Comparison of ENCODE assay signal across 9 mouse cellular contexts in genomic region chr6:48626984-48627383, GRCm38 (mm10). TPM values are rescaled to one million over a fixed set of nuclear protein-coding genes. Genes with fewer than 3 reads are reported as not detected.
DNase-seq lines count a peak whose midpoint lies in the region; ATAC-seq lines count a peak whose summit lies in the region.
"Had no signal": no experiment of that assay in that cellular context is flagged by ENCODE, and none has a peak within 500 bp of the region (broad histone marks: within the 10 kb centered on the region; RNA-seq: fewer than 3 reads in every experiment).

No protein-coding gene starts in this region.

- 0 out of 2 replicates have a peak, but pooled peaks cover 5% of the 10 kb centered on the region for H3K4me1 ChIP-seq in intestine, embryonic 14.5 days (replicated peaks; ENCODE audit: control insufficient read depth, insufficient read depth, low read length)
- H3K4me1 ChIP-seq in midbrain, embryonic 10.5 days = peaks cover 29% of the 10 kb centered on the region
- 0 out of 2 replicates have a peak, but pooled peaks cover 4% of the 10 kb centered on the region for H3K4me1 ChIP-seq in stomach, embryonic 14.5 days (ENCODE audit: control insufficient read depth, insufficient read depth, low read length)

- intact Hi-C loops in gastrocnemius, postnatal 36 days (cut with DNase I) = no loop called here
- intact Hi-C loops in left cerebral cortex, postnatal 14 days (cut with DNase I) = loop anchor here (5.0 kb wide), 1 partner anchor 35 kb away; the partner anchor contains the start of genes Gm44965 and Repin1

- no peaks in the 10 kb centered on the region for H3K9me3 ChIP-seq in intestine, embryonic 14.5 days (ENCODE audit: control insufficient read depth, low read length)
- H3K9me3 ChIP-seq in midbrain, embryonic 10.5 days (replicated peaks) = no peaks in the 10 kb centered on the region
- H3K9me3 ChIP-seq in stomach, embryonic 14.5 days (ENCODE audit: control insufficient read depth, low read depth, low read length) = no peaks in the 10 kb centered on the region

- H3K9ac ChIP-seq in intestine, embryonic 14.5 days (ENCODE audit: low read length) = peak overlapping the region; percentile 44
- peak overlapping the region; percentile 22; the same call in 1 of the 2 replicates for H3K9ac ChIP-seq in stomach, embryonic 14.5 days (replicated peaks; ENCODE audit: low read depth, low read length)

- peaks cover 35% of the 10 kb centered on the region for H3K27me3 ChIP-seq in intestine, embryonic 14.5 days (replicated peaks; ENCODE audit: control insufficient read depth, insufficient read depth, low read length)
- peaks cover 68% of the 10 kb centered on the region for H3K27me3 ChIP-seq in midbrain, embryonic 10.5 days (ENCODE audit: low read depth, poor library complexity, severe bottlenecking)
- H3K27me3 ChIP-seq in stomach, embryonic 14.5 days (ENCODE audit: control insufficient read depth, insufficient read depth, low read length) = peaks cover 21% of the 10 kb centered on the region; the same call in 1 of the 2 replicates

- no peak overlapping the region for H3K27ac ChIP-seq in intestine, embryonic 14.5 days (ENCODE audit: low read depth)
- peak overlapping the region; percentile 72 for H3K27ac ChIP-seq in midbrain, embryonic 10.5 days (replicated peaks)
- H3K27ac ChIP-seq in stomach, embryonic 14.5 days (ENCODE audit: low read length) = no peak overlapping the region

- peak; percentile 20 to 23 for DNase-seq in lung, adult 18-20 months
- no peak for DNase-seq in lung, postnatal 25 days (ENCODE audit: low spot score)
- DNase-seq in embryo, embryonic 10 days (ENCODE audit: low spot score) = peak; percentile 85
- peak; percentile 30 to 31 for DNase-seq in gastrocnemius, postnatal 36 days
- DNase-seq in intestine, embryonic 14.5 days (ENCODE audit: low spot score) = peak; percentile 75
- peak; percentile 69 to 70 for DNase-seq in left cerebral cortex, postnatal 14 days (ENCODE audit: low spot score in 2 of 2)
- peak; percentile 67 for DNase-seq in midbrain, embryonic 10.5 days (ENCODE audit: low spot score)

- ATAC-seq in intestine, embryonic 14.5 days (replicated peaks; ENCODE audit: low FRiP score, low TSS enrichment, low read depth) = no peak
- ATAC-seq in stomach, embryonic 14.5 days (ENCODE audit: insufficient number of reproducible peaks, insufficient read depth, low FRiP score, low read depth) = no peak

- H3K4me2 ChIP-seq in intestine, embryonic 14.5 days (ENCODE audit: low read length) = peak overlapping the region; percentile 88
- H3K4me2 ChIP-seq in stomach, embryonic 14.5 days (replicated peaks; ENCODE audit: low read depth, low read length) = peak overlapping the region; percentile 73

- under 1% methylated on average over 32 of the region's 32 CpGs for WGBS in intestine, embryonic 14.5 days
- under 1% methylated on average over 32 of the region's 32 CpGs for WGBS in midbrain, embryonic 10.5 days
- 2% methylated on average over 32 of the region's 32 CpGs for WGBS in stomach, embryonic 14.5 days

- no peaks in the 10 kb centered on the region for H3K36me3 ChIP-seq in intestine, embryonic 14.5 days (ENCODE audit: control insufficient read depth, insufficient read depth, low read length)
- H3K36me3 ChIP-seq in midbrain, embryonic 10.5 days = peaks cover 1% of the 10 kb centered on the region; the same call in 1 of the 2 replicates
- no peaks in the 10 kb centered on the region for H3K36me3 ChIP-seq in stomach, embryonic 14.5 days (ENCODE audit: control insufficient read depth, insufficient read depth, low read length)

- H3K4me3 ChIP-seq in intestine, embryonic 14.5 days (ENCODE audit: low read depth, low read length) = peak overlapping the region; percentile 42
- peak overlapping the region; percentile 60 for H3K4me3 ChIP-seq in midbrain, embryonic 10.5 days
- peak overlapping the region; percentile 39 for H3K4me3 ChIP-seq in stomach, embryonic 14.5 days (ENCODE audit: low read depth, low read length)

RNA-seq across cellular contexts. Expression of gene AI854703, which starts 0.4 kb away (rescaled TPM):
- under 1 TPM; 0.25 to 0.48 TPM for total RNA-seq in gastrocnemius, postnatal 36 days (2021)
- 0.70 and 1.0 TPM in 2 replicates for polyA plus RNA-seq in intestine, embryonic 14.5 days (2014; fragmentation: Nextera tagmentation; extraction: Ambion mirVana)
- total RNA-seq in left cerebral cortex, postnatal 14 days (2021) = 10 to 100 TPM; 15.6 to 18.4 TPM
- polyA plus RNA-seq in midbrain, embryonic 10.5 days (2016; fragmentation: Nextera tagmentation; extraction: Ambion mirVana) = 0.89 TPM in 2 replicates
- 0.94 and 1.1 TPM in 2 replicates for polyA plus RNA-seq in stomach, embryonic 14.5 days (2014; fragmentation: Nextera tagmentation; extraction: Ambion mirVana)

RNA-seq across cellular contexts. Expression of gene Gimap8, which starts 20.1 kb away (rescaled TPM):
- 1 to 10 TPM; 1.9 to 2.8 TPM for total RNA-seq in gastrocnemius, postnatal 36 days (2021)
- 0.73 and 0.77 TPM in 2 replicates for polyA plus RNA-seq in intestine, embryonic 14.5 days (2014; fragmentation: Nextera tagmentation; extraction: Ambion mirVana)
- total RNA-seq in left cerebral cortex, postnatal 14 days (2021) = under 1 TPM; 0.97 to 0.99 TPM
- polyA plus RNA-seq in midbrain, embryonic 10.5 days (2016; fragmentation: Nextera tagmentation; extraction: Ambion mirVana) = 0.44 and 0.82 TPM in 2 replicates
- 0.43 and 0.56 TPM in 2 replicates for polyA plus RNA-seq in stomach, embryonic 14.5 days (2014; fragmentation: Nextera tagmentation; extraction: Ambion mirVana)
- polyA plus RNA-seq: C2C12 had no signal

RNA-seq across cellular contexts. Expression of gene Zfp775, which starts 25.1 kb away (rescaled TPM):
- total RNA-seq in gastrocnemius, postnatal 36 days (2021) = 1 to 10 TPM; 5.9 to 6.4 TPM
- 7.4 and 8.3 TPM in 2 replicates for polyA plus RNA-seq in intestine, embryonic 14.5 days (2014; fragmentation: Nextera tagmentation; extraction: Ambion mirVana)
- 1 to 10 TPM; 6.0 to 7.4 TPM for total RNA-seq in left cerebral cortex, postnatal 14 days (2021)
- polyA plus RNA-seq in midbrain, embryonic 10.5 days (2016; fragmentation: Nextera tagmentation; extraction: Ambion mirVana) = 10.3 and 11.4 TPM in 2 replicates
- 6.9 and 7.0 TPM in 2 replicates for polyA plus RNA-seq in stomach, embryonic 14.5 days (2014; fragmentation: Nextera tagmentation; extraction: Ambion mirVana)

RNA-seq across cellular contexts. Expression of gene Gm44965, which starts 33.2 kb away (rescaled TPM):
- total RNA-seq in gastrocnemius, postnatal 36 days (2021) = 1 to 10 TPM in 1 of 2 experiments, not detected in 1; 2.1 TPM
- polyA plus RNA-seq in intestine, embryonic 14.5 days (2014; fragmentation: Nextera tagmentation; extraction: Ambion mirVana) = not detected in 2 replicates
- total RNA-seq in left cerebral cortex, postnatal 14 days (2021) = not detected
- polyA plus RNA-seq in midbrain, embryonic 10.5 days (2016; fragmentation: Nextera tagmentation; extraction: Ambion mirVana) = 0.39 and 0.50 TPM in 2 replicates
- polyA plus RNA-seq in stomach, embryonic 14.5 days (2014; fragmentation: Nextera tagmentation; extraction: Ambion mirVana) = not detected in 2 replicates

RNA-seq across cellular contexts. Expression of gene Repin1, which starts 33.3 kb away (rescaled TPM):
- 10 to 100 TPM; 19.4 to 29.3 TPM for total RNA-seq in gastrocnemius, postnatal 36 days (2021)
- polyA plus RNA-seq in intestine, embryonic 14.5 days (2014; fragmentation: Nextera tagmentation; extraction: Ambion mirVana) = 28.4 and 29.5 TPM in 2 replicates
- total RNA-seq in left cerebral cortex, postnatal 14 days (2021) = 10 to 100 TPM; 34.0 to 36.7 TPM
- 58.9 and 59.4 TPM in 2 replicates for polyA plus RNA-seq in midbrain, embryonic 10.5 days (2016; fragmentation: Nextera tagmentation; extraction: Ambion mirVana)
- 27.1 and 27.5 TPM in 2 replicates for polyA plus RNA-seq in stomach, embryonic 14.5 days (2014; fragmentation: Nextera tagmentation; extraction: Ambion mirVana)
